Mouse (Mus musculus) embryonic facial prominence, embryonic 11.5 days (tissue): ENCODE measurements at regions not wholly inside any gene's neighbourhood (a gene's known extent, or its start where the extent isn't known, plus 50 kb on each side); places are given as distances from the start of the nearest gene placed in this dataset.

Source experiments
- ATAC-seq: fragments of 200-750 bp; cut with Nextera tagmentation; replicated peaks from 2 replicates; pipeline ENCODE4 v1.8.0; 2017; ENCODE audit warnings: low read depth; ENCODE audit not compliant: insufficient number of reproducible peaks, low FRiP score, low TSS enrichment
- DNase-seq: peaks from one replicate; pipeline ENCODE4 v3.0.0-alpha.2; 2015; ENCODE audit warnings: low spot score
- H3K27ac ChIP-seq: fragments of 300-500 bp; sonication (generic); replicated peaks from 2 replicates; pipeline ENCODE4 v1.5.1; 2014; ENCODE audit warnings: mild to moderate bottlenecking, low read depth, low read length, control low read depth
- H3K27me3 ChIP-seq: fragments of 300-500 bp; sonication (generic); 2 replicates; pipeline ENCODE4 v1.6.1; 2014; ENCODE audit warnings: mild to moderate bottlenecking, low read length, moderate library complexity, mixed read lengths; ENCODE audit not compliant: control insufficient read depth, insufficient read depth
- H3K36me3 ChIP-seq: fragments of 300-500 bp; sonication (generic); replicated peaks from 2 replicates; pipeline ENCODE4 v1.6.1; 2014; ENCODE audit warnings: low read depth, mild to moderate bottlenecking, low read length, moderate library complexity, mixed read lengths; ENCODE audit not compliant: control insufficient read depth, insufficient read depth
- H3K4me1 ChIP-seq: fragments of 300-500 bp; sonication (generic); 2 replicates; pipeline ENCODE4 v1.6.1; 2014; ENCODE audit warnings: low read length, mixed read lengths; ENCODE audit not compliant: control insufficient read depth, insufficient read depth
- H3K4me2 ChIP-seq: fragments of 300-500 bp; sonication (generic); 2 replicates; pipeline ENCODE4 v1.6.1; 2014; ENCODE audit warnings: low read depth, mild to moderate bottlenecking, control low read depth, low read length, moderate library complexity
- H3K4me3 ChIP-seq: fragments of 300-500 bp; sonication (generic); 2 replicates; pipeline ENCODE4 v1.5.1; 2014; ENCODE audit warnings: low read depth, low read length, control low read depth
- H3K9ac ChIP-seq: fragments of 300-500 bp; sonication (generic); replicated peaks from 2 replicates; pipeline ENCODE4 v1.6.1; 2014; ENCODE audit warnings: mild to moderate bottlenecking, control low read depth, low read length
- H3K9me3 ChIP-seq: fragments of 300-500 bp; sonication (generic); replicated peaks from 2 replicates; pipeline ENCODE4 v1.6.1; 2016; ENCODE audit warnings: mild to moderate bottlenecking, low read length, inconsistent platforms, mixed read lengths; ENCODE audit not compliant: control insufficient read depth
- WGBS: fragments of 180-500 bp; shearing (Covaris S2); extraction: QIAGEN DNeasy Blood & Tissue Kit; methylation state at CpG from one replicate; pipeline ENCODE4 v1.1.7; 2014; 5-methylcytosine and 5-hydroxymethylcytosine counted together

- Histone ChIP-seq H3K9ac (no peak overlapping the region), H3K9me3 (no peaks in the 10 kb centered on the region), H3K4me1 (no peaks in the 10 kb centered on the region), H3K4me3 (no peak overlapping the region), H3K27me3 (no peaks in the 10 kb centered on the region), H3K27ac (no peak overlapping the region), H3K36me3 (no peaks in the 10 kb centered on the region), H3K4me2 (no peak overlapping the region)
- ATAC-seq (no peak), DNase-seq (no peak)
- 92% methylated on average over 5 of the region's 5 CpGs for WGBS
Measured at GRCm38 (mm10) chr1:103762044-103762663, 1006.2 kb upstream of the Cdh20 start.

- H3K27me3 ChIP-seq: no peaks in the 10 kb centered on the region
- WGBS: 47% methylated on average over 3 of the region's 3 CpGs
- H3K4me3 ChIP-seq: no peak overlapping the region
- no peak overlapping the region for H3K9ac ChIP-seq
- ATAC-seq (no peak), DNase-seq (no peak)
- H3K4me1 ChIP-seq: no peaks in the 10 kb centered on the region
- H3K27ac ChIP-seq: no peak overlapping the region
- no peaks in the 10 kb centered on the region for H3K36me3 ChIP-seq
- no peaks in the 10 kb centered on the region for H3K9me3 ChIP-seq
- H3K4me2 ChIP-seq: no peak overlapping the region
Measured at GRCm38 (mm10) chr1:103762745-103763144, 1005.6 kb upstream of the Cdh20 start.

- ATAC-seq: no peak
- H3K4me1 ChIP-seq: no peaks in the 10 kb centered on the region
Measured at GRCm38 (mm10) chr1:103767315-103767714, 1001.0 kb upstream of the Cdh20 start.

GRCm38 (mm10) chr1:103784692-103785091, 983.6 kb upstream of the Cdh20 start:
- H3K27me3 ChIP-seq: no peaks in the 10 kb centered on the region
- no peak overlapping the region for H3K4me3 ChIP-seq
- no peak overlapping the region for H3K4me2 ChIP-seq
- DNase-seq: peak; percentile 11
- no peaks in the 10 kb centered on the region for H3K4me1 ChIP-seq
- H3K9ac ChIP-seq: no peak overlapping the region
- no peaks in the 10 kb centered on the region for H3K9me3 ChIP-seq
- no peaks in the 10 kb centered on the region for H3K36me3 ChIP-seq
- no peak overlapping the region for H3K27ac ChIP-seq
- no peak for ATAC-seq

More at GRCm38 (mm10) chr1:103767315-103767714, 1001.0 kb upstream of the Cdh20 start:
- no peak overlapping the region for H3K27ac ChIP-seq
- no peak overlapping the region for H3K9ac ChIP-seq
- no peaks in the 10 kb centered on the region for H3K27me3 ChIP-seq
- H3K4me3 ChIP-seq: no peak overlapping the region
- no peak overlapping the region for H3K4me2 ChIP-seq
- no peaks in the 10 kb centered on the region for H3K36me3 ChIP-seq
- WGBS: 83% methylated on average over 2 of the region's 2 CpGs
- DNase-seq: no peak
- no peaks in the 10 kb centered on the region for H3K9me3 ChIP-seq

DNA sequence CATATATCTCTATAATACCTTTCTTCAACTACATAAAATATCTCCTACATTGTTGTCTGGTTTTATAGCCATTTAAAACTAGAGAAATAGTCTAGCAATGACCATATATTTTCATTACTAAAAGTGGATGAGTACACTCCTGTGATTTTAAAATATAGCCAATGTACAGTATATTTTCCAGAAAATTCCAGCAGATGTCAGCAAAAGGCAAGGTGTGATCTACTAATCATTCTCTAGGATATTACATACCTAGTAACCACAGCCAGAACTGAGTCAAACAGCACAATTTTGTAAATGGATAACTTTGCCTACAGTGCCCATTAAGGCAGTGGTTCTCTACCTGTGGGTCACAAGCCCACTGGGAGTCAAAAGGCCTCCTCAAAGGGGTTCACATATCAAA, 972.0 kb upstream of the Cdh20 start:
- Histone ChIP-seq H3K4me2 (no peak overlapping the region), H3K9me3 (no peaks in the 10 kb centered on the region), H3K27me3 (no peaks in the 10 kb centered on the region), H3K27ac (no peak overlapping the region), H3K4me1 (no peaks in the 10 kb centered on the region), H3K9ac (no peak overlapping the region), H3K36me3 (no peaks in the 10 kb centered on the region), H3K4me3 (no peak overlapping the region)
- no peak for DNase-seq
- ATAC-seq: no peak

GRCm38 (mm10) chr1:103799343-103799742, 969.0 kb upstream of the Cdh20 start:
- ATAC-seq (no peak), DNase-seq (peak; percentile 56)
- Histone ChIP-seq H3K4me2 (no peak overlapping the region), H3K4me1 (no peaks in the 10 kb centered on the region), H3K4me3 (no peak overlapping the region), H3K9me3 (no peaks in the 10 kb centered on the region), H3K9ac (no peak overlapping the region), H3K27me3 (no peaks in the 10 kb centered on the region), H3K36me3 (no peaks in the 10 kb centered on the region), H3K27ac (no peak overlapping the region)

GRCm38 (mm10) chr1:103817946-103818345, 950.4 kb upstream of the Cdh20 start:
- no peaks in the 10 kb centered on the region for H3K9me3 ChIP-seq
- ATAC-seq (no peak), DNase-seq (no peak)
- H3K4me3 ChIP-seq: no peak overlapping the region
- H3K36me3 ChIP-seq: no peaks in the 10 kb centered on the region
- 75% methylated on average over 3 of the region's 3 CpGs for WGBS
- H3K27me3 ChIP-seq: no peaks in the 10 kb centered on the region
- H3K4me2 ChIP-seq: no peak overlapping the region
- H3K9ac ChIP-seq: no peak overlapping the region
- no peak overlapping the region for H3K27ac ChIP-seq
- H3K4me1 ChIP-seq: no peaks in the 10 kb centered on the region
